8 mouse cellular contexts compared by ENCODE assay signal in the genomic region with DNA sequence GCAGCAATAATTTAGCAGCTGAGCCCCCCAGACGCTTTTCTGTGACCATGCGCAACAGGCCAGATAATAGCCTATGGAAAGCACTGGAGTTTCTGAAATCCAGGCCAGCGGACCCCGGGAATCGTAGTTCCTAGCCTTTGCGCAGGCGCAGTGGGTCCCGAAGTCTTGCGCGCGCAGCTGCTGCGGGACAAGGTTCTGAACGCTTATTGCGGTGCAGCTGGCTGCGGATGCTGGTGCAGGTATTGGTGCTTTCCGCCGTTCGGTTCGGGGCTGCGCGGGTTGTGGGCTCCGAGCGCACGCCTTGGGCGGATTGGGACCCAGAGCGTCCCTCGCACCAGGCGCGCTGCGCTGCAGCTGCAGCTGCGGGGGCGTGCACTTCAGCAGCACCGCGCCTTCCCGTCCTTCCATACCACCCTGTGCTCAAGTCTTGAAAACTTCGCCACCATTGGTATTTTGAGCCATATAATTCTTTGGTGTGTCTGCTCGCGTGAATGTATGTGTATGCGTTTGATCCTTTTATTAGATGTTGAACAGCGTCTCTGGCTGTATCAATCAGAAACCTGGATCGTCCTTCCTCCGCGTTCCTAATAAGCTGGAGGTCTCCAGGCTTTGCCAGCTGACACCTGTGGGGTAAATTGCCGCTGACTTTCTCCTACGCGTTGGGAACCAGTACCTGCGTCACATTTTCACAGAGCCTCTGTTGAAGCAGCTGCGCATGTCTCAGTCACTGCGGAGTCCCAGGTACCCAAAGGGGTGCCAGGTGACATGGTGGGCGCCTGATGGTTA. TPM values are rescaled to one million over a fixed set of nuclear protein-coding genes. Genes with fewer than 3 reads are reported as not detected.
A peak's percentile ranks its signal among the peaks of the same experiment; 100 is the strongest.
DNase-seq lines count a peak whose midpoint lies in the region; ATAC-seq lines count a peak whose summit lies in the region.

A gene (plus strand): TSS at position 209 of the 786 bp plus-strand sequence.

- DNase-seq in T-cell, adult 2 months (ENCODE audit: low spot score), result peak; percentile 53
- DNase-seq in cerebellum, postnatal 25 days, result peak; percentile 87 to 90
- DNase-seq in gastrocnemius, adult 18-20 months (ENCODE audit: low spot score), result peak; percentile 61
- DNase-seq in layer of hippocampus, postnatal 25 days (ENCODE audit: extremely low spot score in 1 of 2, low spot score in 1 of 2), result peak; percentile 86 to 89
- DNase-seq in lung, postnatal 10 days, result peak; percentile 82
- DNase-seq in ovary, postnatal 36 days (ENCODE audit: low spot score), result peak; percentile 83
- peak; percentile 43 to 55 for DNase-seq in thymus, postnatal 10 days (ENCODE audit: low spot score in 2 of 2)

- H3K9me3 ChIP-seq in hindbrain, embryonic 15.5 days, result no peaks in the 10 kb centered on the region

- peaks cover 15% of the 10 kb centered on the region for H3K4me1 ChIP-seq in hindbrain, embryonic 15.5 days (replicated peaks)

- H3K27me3 ChIP-seq in hindbrain, embryonic 15.5 days, result no peaks in the 10 kb centered on the region

- WGBS in hindbrain, embryonic 15.5 days, result 1% methylated on average over 50 of the region's 50 CpGs

- ATAC-seq in hindbrain, embryonic 15.5 days (ENCODE audit: low FRiP score, low read depth), result peak; percentile 94

- H3K4me3 ChIP-seq in hindbrain, embryonic 15.5 days, result peak within 1 kb of the TSS; percentile 87

- H3K9ac ChIP-seq in hindbrain, embryonic 15.5 days, result peak within 1 kb of the TSS; percentile 83

- peak within 1 kb of the TSS; percentile 76 for H3K4me2 ChIP-seq in hindbrain, embryonic 15.5 days

- H3K27ac ChIP-seq in hindbrain, embryonic 15.5 days (replicated peaks), result peak within 1 kb of the TSS; percentile 87

- no peaks in the 10 kb centered on the region for H3K36me3 ChIP-seq in hindbrain, embryonic 15.5 days

RNA-seq across cellular contexts. Expression of the gene that starts here (rescaled TPM):
- total RNA-seq in gastrocnemius, adult 18-20 months (2021), result not detected
- 2.3 and 2.4 TPM in 2 replicates for polyA plus RNA-seq in hindbrain, embryonic 15.5 days (2015; fragmentation: Nextera tagmentation; extraction: Ambion mirVana)
- total RNA-seq in layer of hippocampus, postnatal 25 days (2021), result 10 to 100 TPM; 40.8 to 42.0 TPM

Comparison
In these comparisons a context has a peak if more than half of its experiments do, and no peak if none do; other contexts are left out.
1. Peak in every context shown above with its lines: DNase-seq, ATAC-seq, H3K4me3 ChIP-seq and H3K27ac ChIP-seq.
2. RNA of the gene that starts here (total RNA-seq): 40.8 to 42.0 TPM in layer of hippocampus, postnatal 25 days; not detected in gastrocnemius, adult 18-20 months; every median in the first group is over 10 times any median in the second.
3. Peak in DNase-seq in gastrocnemius, adult 18-20 months; RNA of the gene not detected or under 1 TPM.